Mouse (Mus musculus) CH12.LX (cell line): ENCODE data around the gene Sult1a1.

ENCODE experiments used
- BHLHE40 ChIP-seq: IDR thresholded peaks from 2 replicates; pipeline ENCODE4 v1.6.1; 2011; ENCODE audit warnings: mild to moderate bottlenecking, low read depth, low read length, improper control_type of control experiment
- CTCF ChIP-seq, 2 experiments: IDR thresholded peaks in 1 of 2; conservative IDR thresholded peaks in 1 of 2; 2 replicates each; pipeline ENCODE4 v1.5.1; 2011 to 2012; ENCODE audit warnings: low read depth in 2 of 2, low read length in 2 of 2, improper control_type of control experiment in 1 of 2, inconsistent platforms in 1 of 2, mild to moderate bottlenecking in 1 of 2, moderate library complexity in 1 of 2
- EP300 ChIP-seq: IDR thresholded peaks from 2 replicates; pipeline ENCODE4 v1.6.1; 2011; ENCODE audit warnings: low read length, improper control_type of control experiment
- JUN ChIP-seq: IDR thresholded peaks from 2 replicates; pipeline ENCODE4 v1.6.1; 2011; ENCODE audit warnings: low read depth, mild to moderate bottlenecking, low read length, improper control_type of control experiment, moderate library complexity; ENCODE audit not compliant: insufficient read depth
- MAFK ChIP-seq: IDR thresholded peaks from 2 replicates; pipeline ENCODE4 v1.6.1; 2011; ENCODE audit warnings: low read length, improper control_type of control experiment; ENCODE audit not compliant: insufficient replicate concordance
- POLR2A ChIP-seq: IDR thresholded peaks from 2 replicates; pipeline ENCODE4 v1.6.1; 2011; ENCODE audit warnings: low read depth, mild to moderate bottlenecking, improper control_type of control experiment, low read length
- RAD21 ChIP-seq: IDR thresholded peaks from 2 replicates; pipeline ENCODE4 v1.6.1; 2011; ENCODE audit warnings: low read depth, mild to moderate bottlenecking, low read length, improper control_type of control experiment, moderate library complexity
- SMC3 ChIP-seq: IDR thresholded peaks from 2 replicates; pipeline ENCODE4 v1.6.1; 2011; ENCODE audit warnings: low read depth, low read length, improper control_type of control experiment
- USF1 ChIP-seq: IDR thresholded peaks from 2 replicates; pipeline ENCODE4 v1.6.1; 2014; ENCODE audit warnings: low read depth, mild to moderate bottlenecking, inconsistent platforms, low read length, improper control_type of control experiment

GRCm38 (mm10) chr7:126696303-126696702 lies 20.1 kb upstream of the Sult1a1 start:
- TF ChIP-seq JUN (no peak), RAD21 (no peak), BHLHE40 (no peak), POLR2A (no peak), MAFK (no peak), CTCF (conservative IDR thresholded peaks at IDR 0.05 in 1 of 2, IDR thresholded peaks at IDR 0.05 in 1 of 2; ENCODE audit: low read depth in 2 of 2, low read length in 2 of 2) (no peak), EP300 (no peak), USF1 (no peak), SMC3 (no peak)
